Mouse (Mus musculus) midbrain, embryonic 11.5 days (tissue): ENCODE measurements around the gene Ccdc65. TPM values are rescaled to one million over a fixed set of nuclear protein-coding genes. Genes with fewer than 3 reads are reported as not detected.
"Not testable (repeated sequence)": the region's sequence is repeated elsewhere in the genome, so short reads cannot be mapped to it uniquely, and the experiment has no call there.

ENCODE experiments used
- ATAC-seq: fragments of 200-750 bp; cut with Nextera tagmentation; 2 replicates; pipeline ENCODE4 v1.8.0; 2017; ENCODE audit warnings: moderate TSS enrichment, moderate library complexity; ENCODE audit not compliant: low FRiP score
- DNase-seq: peaks from one replicate; pipeline ENCODE4 v3.0.0; 2015; ENCODE audit warnings: low spot score; ENCODE audit errors: missing footprints
- H3K27ac ChIP-seq: fragments of 300-500 bp; sonication (generic); 2 replicates; pipeline ENCODE4 v1.5.1; 2014; ENCODE audit warnings: low read depth, low read length
- H3K27me3 ChIP-seq: fragments of 300-500 bp; sonication (generic); 2 replicates; pipeline ENCODE4 v1.6.1; 2014; ENCODE audit warnings: mild to moderate bottlenecking, low read length, moderate library complexity, mixed read lengths; ENCODE audit not compliant: control insufficient read depth, insufficient read depth
- H3K36me3 ChIP-seq: fragments of 300-500 bp; sonication (generic); 2 replicates; pipeline ENCODE4 v1.6.1; 2014; ENCODE audit warnings: mild to moderate bottlenecking, low read length, moderate library complexity, mixed read lengths; ENCODE audit not compliant: control insufficient read depth, insufficient read depth
- H3K4me1 ChIP-seq: fragments of 300-500 bp; sonication (generic); 2 replicates; pipeline ENCODE4 v1.6.1; 2014; ENCODE audit warnings: low read length; ENCODE audit not compliant: control insufficient read depth, insufficient read depth
- H3K4me2 ChIP-seq: fragments of 300-500 bp; sonication (generic); 2 replicates; pipeline ENCODE4 v1.6.1; 2014; ENCODE audit warnings: mild to moderate bottlenecking, moderate library complexity
- H3K4me3 ChIP-seq: fragments of 300-500 bp; sonication (generic); 2 replicates; pipeline ENCODE4 v1.5.1; 2014; ENCODE audit warnings: low read depth, low read length
- H3K9ac ChIP-seq: fragments of 300-500 bp; sonication (generic); 2 replicates; pipeline ENCODE4 v1.6.1; 2014; ENCODE audit warnings: low read length
- H3K9me3 ChIP-seq: fragments of 300-500 bp; sonication (generic); 2 replicates; pipeline ENCODE4 v1.6.1; 2016; ENCODE audit warnings: low read length; ENCODE audit not compliant: control insufficient read depth
- WGBS: fragments of 180-500 bp; shearing (Covaris S2); extraction: QIAGEN DNeasy Blood & Tissue Kit; methylation state at CpG from one replicate; pipeline ENCODE4 v1.1.7; 2014; 5-methylcytosine and 5-hydroxymethylcytosine counted together
- polyA plus RNA-seq: library from polyadenylated mRNA; unstranded; fragments of >200 nt; fragmentation: Nextera tagmentation; extraction: Ambion mirVana; gene quantifications from 2 replicates; pipeline ENCODE4 v1.2.1, GENCODE M21; 2014

The Ccdc65 gene
- polyA plus RNA-seq, 1 experiment from 2014 or later, result 0.71 TPM

- Histone ChIP-seq H3K4me1 (no peaks in the 10 kb centered on the region), H3K9me3 (no peaks in the 10 kb centered on the region), H3K36me3 (peaks cover 13% of the 10 kb centered on the region; the same call in 1 of the 2 replicates), H3K4me3 (no peak overlapping the region), H3K9ac (no peak overlapping the region), H3K4me2 (no peak overlapping the region), H3K27me3 (no peaks in the 10 kb centered on the region), H3K27ac (no peak overlapping the region)
- DNase-seq, result peak; percentile 45
- WGBS, result 88% methylated on average over 8 of the region's 8 CpGs
- no peak for ATAC-seq
These were observed 32.2 kb downstream of the Ccdc65 start for GRCm38 (mm10) chr15:98740219-98740618.

DNA sequence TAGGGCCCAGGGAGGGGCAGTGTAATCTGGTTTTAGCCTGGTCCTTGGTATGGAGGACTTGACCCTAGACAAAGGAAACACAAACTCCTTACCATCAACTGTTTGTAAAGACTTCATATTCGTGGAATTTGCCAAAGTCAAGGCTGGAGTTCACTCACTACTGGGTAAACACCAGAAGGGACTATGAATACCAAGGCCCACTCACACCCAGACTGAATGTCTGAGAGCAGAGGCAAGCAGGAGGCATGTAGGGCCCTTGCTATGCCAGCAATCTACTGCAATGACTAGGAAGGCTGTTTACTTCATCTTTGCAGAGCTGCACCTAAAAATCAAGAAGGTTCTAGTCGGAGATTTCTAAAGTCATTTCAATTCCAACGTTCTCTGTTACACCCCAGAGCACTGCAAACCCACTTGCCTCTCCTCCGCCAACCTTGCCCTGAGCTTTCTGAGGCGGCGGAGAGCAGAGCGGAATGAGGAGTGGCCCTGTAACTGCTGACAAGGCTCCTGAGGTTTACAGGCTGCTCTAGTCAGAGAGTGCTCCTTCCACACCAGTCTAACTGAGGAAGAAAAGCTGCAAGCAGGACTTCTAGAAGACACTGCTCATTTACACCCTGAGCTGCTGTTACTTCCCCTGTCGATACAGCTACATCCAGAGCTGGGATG lies 34.9 kb downstream of the Ccdc65 start:
- DNase-seq (no peak), ATAC-seq (no peak)
- Histone ChIP-seq H3K9me3 (no peaks in the 10 kb centered on the region), H3K36me3 (peaks cover 9% of the 10 kb centered on the region; the same call in 1 of the 2 replicates), H3K4me3 (no peak overlapping the region), H3K4me2 (no peak overlapping the region), H3K27ac (no peak overlapping the region), H3K4me1 (no peaks in the 10 kb centered on the region), H3K27me3 (no peaks in the 10 kb centered on the region), H3K9ac (no peak overlapping the region)
- WGBS, result 86% methylated on average over 8 of the region's 8 CpGs

GRCm38 (mm10) chr15:98743863-98744262 lies 35.9 kb downstream of the Ccdc65 start:
- not testable (repeated sequence) for ATAC-seq, H3K9me3 ChIP-seq, H3K4me3 ChIP-seq, H3K9ac ChIP-seq, H3K4me2 ChIP-seq, H3K36me3 ChIP-seq, H3K27ac ChIP-seq, H3K4me1 ChIP-seq, H3K27me3 ChIP-seq
- WGBS, result 91% methylated on average over 3 of the region's 3 CpGs
- DNase-seq, result peak; percentile 28

DNA sequence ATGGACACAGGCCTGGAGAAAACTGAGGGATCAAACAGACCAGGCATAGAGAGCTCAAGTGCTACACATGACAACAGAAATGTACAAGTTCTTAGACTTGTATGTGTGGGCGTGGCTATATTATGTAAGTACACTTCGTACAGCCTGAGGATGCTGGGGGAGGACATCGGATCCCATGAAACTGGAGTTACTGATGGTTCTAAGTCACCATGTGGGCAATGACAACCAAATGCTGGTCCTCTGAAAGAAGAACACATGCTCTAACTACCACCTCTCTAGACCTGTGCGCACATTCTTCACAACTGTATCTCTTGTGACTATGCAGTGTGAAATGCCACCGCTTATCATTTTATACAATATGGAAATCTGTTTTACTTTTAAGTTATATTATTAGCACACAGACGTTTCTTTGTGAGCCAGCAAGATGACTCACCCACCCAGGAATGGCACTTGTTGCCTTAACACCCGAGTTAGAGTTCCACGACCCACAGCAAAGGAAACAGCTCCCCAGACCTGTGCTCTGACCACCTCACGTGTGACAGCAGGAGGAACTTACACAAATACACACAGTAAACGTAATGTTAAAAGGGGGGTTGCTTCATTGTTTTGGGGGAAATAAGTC lies 38.4 kb downstream of the Ccdc65 start:
- Histone ChIP-seq H3K4me1 (no peaks in the 10 kb centered on the region), H3K27me3 (no peaks in the 10 kb centered on the region), H3K36me3 (no peaks in the 10 kb centered on the region), H3K4me3 (no peak overlapping the region), H3K27ac (no peak overlapping the region), H3K9ac (no peak overlapping the region), H3K9me3 (no peaks in the 10 kb centered on the region), H3K4me2 (no peak overlapping the region)
- DNase-seq, result no peak
- 90% methylated on average over 10 of the region's 10 CpGs for WGBS
- no peak for ATAC-seq

DNA sequence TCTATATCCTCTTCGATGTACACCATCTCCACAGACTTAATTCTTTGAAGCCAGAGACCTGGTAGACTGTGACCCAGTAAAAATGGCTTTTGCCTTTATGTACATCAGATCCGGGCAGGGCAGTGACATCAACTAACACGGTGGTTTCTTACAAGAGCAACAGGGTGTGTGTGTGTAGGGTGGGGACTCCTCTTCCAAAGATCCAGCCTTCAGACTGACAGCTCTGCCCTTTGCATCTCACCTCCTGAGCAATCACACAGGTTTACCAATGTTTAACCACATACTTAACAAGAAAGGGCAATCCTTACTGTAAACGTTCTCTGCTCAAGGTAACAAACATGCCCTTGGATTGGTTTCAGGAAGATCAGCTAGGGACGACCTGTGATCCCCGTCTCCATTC lies 39.3 kb downstream of the Ccdc65 start:
- Histone ChIP-seq H3K4me1 (no peaks in the 10 kb centered on the region), H3K4me2 (no peak overlapping the region), H3K9ac (no peak overlapping the region), H3K27ac (no peak overlapping the region), H3K9me3 (no peaks in the 10 kb centered on the region), H3K36me3 (no peaks in the 10 kb centered on the region), H3K4me3 (no peak overlapping the region), H3K27me3 (no peaks in the 10 kb centered on the region)
- no peak for DNase-seq
- ATAC-seq, result no peak
- 91% methylated on average over 6 of the region's 6 CpGs for WGBS

DNA sequence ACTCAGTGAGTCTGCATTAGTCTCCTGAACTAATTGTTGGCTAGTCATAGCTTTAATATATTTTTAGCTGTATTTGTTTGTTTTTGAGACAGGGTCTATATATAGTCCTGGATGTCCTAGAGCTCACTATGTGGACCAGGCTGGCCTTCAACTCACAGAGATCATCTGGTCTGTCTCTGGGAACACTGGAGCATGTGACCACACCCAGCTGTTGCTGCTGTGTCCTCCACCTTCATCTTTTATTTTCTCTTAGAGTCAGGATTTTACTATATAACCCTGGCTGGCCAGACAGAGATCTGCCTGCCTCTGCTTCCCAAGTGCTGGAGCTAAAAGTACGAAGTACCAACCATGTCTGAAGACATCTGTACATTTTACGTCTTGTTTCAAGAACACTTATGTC lies 41.1 kb downstream of the Ccdc65 start:
- ATAC-seq, result no peak
- Histone ChIP-seq H3K27me3 (no peaks in the 10 kb centered on the region), H3K36me3 (no peaks in the 10 kb centered on the region), H3K4me3 (no peak overlapping the region), H3K4me1 (no peaks in the 10 kb centered on the region), H3K9me3 (no peaks in the 10 kb centered on the region), H3K4me2 (no peak overlapping the region), H3K9ac (no peak overlapping the region), H3K27ac (no peak overlapping the region)
- 97% methylated on average over 2 of the region's 2 CpGs for WGBS
- DNase-seq, result no peak

DNA sequence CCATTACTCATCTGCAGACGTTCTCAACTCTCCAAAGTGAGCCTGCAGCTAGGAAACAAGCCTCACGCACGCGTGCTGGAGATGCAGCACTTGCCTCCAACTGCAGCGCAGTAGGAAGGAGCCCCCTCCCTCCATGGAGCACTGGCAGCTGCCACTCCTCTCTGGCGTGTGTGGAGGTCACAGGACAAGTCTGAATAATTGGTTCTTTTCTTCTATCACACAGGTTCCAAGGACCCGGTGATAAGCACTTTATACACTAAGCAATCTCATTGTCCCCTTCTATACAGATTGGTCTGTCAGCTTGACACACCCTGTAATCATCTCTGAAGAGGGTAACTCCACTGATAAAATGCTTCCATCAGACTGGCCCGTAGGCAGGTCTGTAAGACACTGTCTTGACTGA lies 45.0 kb downstream of the Ccdc65 start:
- Histone ChIP-seq H3K4me2 (no peak overlapping the region), H3K4me1 (no peaks in the 10 kb centered on the region), H3K9me3 (no peaks in the 10 kb centered on the region), H3K9ac (no peak overlapping the region), H3K27ac (no peak overlapping the region), H3K27me3 (no peaks in the 10 kb centered on the region), H3K4me3 (no peak overlapping the region), H3K36me3 (no peaks in the 10 kb centered on the region)
- 74% methylated on average over 8 of the region's 8 CpGs for WGBS
- ATAC-seq (no peak), DNase-seq (peak; percentile 61)

DNA sequence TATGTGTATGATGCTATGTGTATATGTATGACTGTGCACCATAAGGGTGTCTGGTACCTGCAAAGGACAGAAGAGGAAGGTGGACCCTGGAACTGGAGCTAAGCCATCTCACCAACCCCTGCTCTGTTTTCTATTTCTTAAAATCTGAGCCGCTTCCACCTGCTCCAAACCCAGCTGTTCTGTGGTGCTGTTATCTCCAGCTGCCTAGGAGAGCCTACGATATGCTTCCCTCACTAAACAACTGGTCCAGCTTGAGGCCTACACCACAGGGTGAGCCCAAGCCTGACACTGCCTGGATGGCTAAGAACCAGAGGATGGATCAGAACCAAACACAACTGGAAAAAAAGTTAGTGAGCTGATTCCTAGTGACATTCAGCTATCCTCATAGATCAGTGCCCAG lies 46.1 kb downstream of the Ccdc65 start:
- H3K27me3 ChIP-seq, result no peaks in the 10 kb centered on the region
- DNase-seq (peak; percentile 0), ATAC-seq (no peak)
- no peaks in the 10 kb centered on the region for H3K4me1 ChIP-seq
- WGBS, result 93% methylated on average over 2 of the region's 2 CpGs
- H3K9ac ChIP-seq, result no peak overlapping the region
- H3K4me3 ChIP-seq, result no peak overlapping the region
- no peak overlapping the region for H3K27ac ChIP-seq
- H3K36me3 ChIP-seq, result no peaks in the 10 kb centered on the region; the same call in 1 of the 2 replicates
- no peak overlapping the region for H3K4me2 ChIP-seq
- H3K9me3 ChIP-seq, result no peaks in the 10 kb centered on the region

GRCm38 (mm10) chr15:98762201-98762621 lies 54.2 kb downstream of the Ccdc65 start:
- Histone ChIP-seq H3K27me3 (peaks cover 9% of the 10 kb centered on the region), H3K27ac (peak overlapping the region; percentile 75), H3K36me3 (no peaks in the 10 kb centered on the region; the same call in 1 of the 2 replicates), H3K9ac (peak overlapping the region; percentile 93), H3K4me1 (peaks cover 10% of the 10 kb centered on the region), H3K4me2 (peak overlapping the region; percentile 82), H3K9me3 (no peaks in the 10 kb centered on the region), H3K4me3 (peak overlapping the region; percentile 99)
- DNase-seq (peak; percentile 95), ATAC-seq (peak; percentile 74)
- WGBS, result under 1% methylated on average over 23 of the region's 24 CpGs
